Mouse (Mus musculus): ENCODE results near the gene Miox.

Gene Miox

GRCm38 (mm10) chr15:89334271-89334670 lies at the start of gene Miox:
TSS of gene Miox (plus strand) at chr15:89334398.
- DNase-seq (ENCODE audit: extremely low read depth, insufficient read length, low spot score): no peak

- no peak for DNase-seq (ENCODE audit: extremely low read depth, insufficient read length, low spot score)
Observed at GRCm38 (mm10) chr15:89285004-89285403, 49.2 kb upstream of the Miox start.

- no peak for DNase-seq (ENCODE audit: extremely low read depth, insufficient read length, low spot score)
Observed at GRCm38 (mm10) chr15:89285478-89285877, 48.7 kb upstream of the Miox start.

- DNase-seq (ENCODE audit: extremely low read depth, insufficient read length, low spot score): no peak
Observed at GRCm38 (mm10) chr15:89286114-89286513, 48.1 kb upstream of the Miox start.

- DNase-seq (ENCODE audit: extremely low read depth, insufficient read length, low spot score): no peak
Observed at GRCm38 (mm10) chr15:89286582-89286981, 47.6 kb upstream of the Miox start.

GRCm38 (mm10) chr15:89288227-89288767 lies 45.9 kb upstream of the Miox start:
- no peak for DNase-seq (ENCODE audit: extremely low read depth, insufficient read length, low spot score)

GRCm38 (mm10) chr15:89289455-89289854 lies 44.7 kb upstream of the Miox start:
- no peak for DNase-seq (ENCODE audit: extremely low read depth, insufficient read length, low spot score)

GRCm38 (mm10) chr15:89291521-89291920 lies 42.7 kb upstream of the Miox start:
- no peak for DNase-seq (ENCODE audit: extremely low read depth, insufficient read length, low spot score)

GRCm38 (mm10) chr15:89292795-89293194 lies 41.4 kb upstream of the Miox start:
- DNase-seq (ENCODE audit: extremely low read depth, insufficient read length, low spot score): no peak

GRCm38 (mm10) chr15:89293778-89294177 lies 40.4 kb upstream of the Miox start:
- no peak for DNase-seq (ENCODE audit: extremely low read depth, insufficient read length, low spot score)

- no peak for DNase-seq (ENCODE audit: extremely low read depth, insufficient read length, low spot score)
Observed at GRCm38 (mm10) chr15:89295580-89296165, 38.5 kb upstream of the Miox start.

- no peak for DNase-seq (ENCODE audit: extremely low read depth, insufficient read length, low spot score)
Observed at GRCm38 (mm10) chr15:89296465-89296864, 37.7 kb upstream of the Miox start.

- DNase-seq (ENCODE audit: extremely low read depth, insufficient read length, low spot score): no peak
Observed at GRCm38 (mm10) chr15:89297695-89298094, 36.5 kb upstream of the Miox start.

- no peak for DNase-seq (ENCODE audit: extremely low read depth, insufficient read length, low spot score)
Observed at GRCm38 (mm10) chr15:89300180-89300579, 34.0 kb upstream of the Miox start.

- no peak for DNase-seq (ENCODE audit: extremely low read depth, insufficient read length, low spot score)
Observed at GRCm38 (mm10) chr15:89300600-89300999, 33.6 kb upstream of the Miox start.

- no peak for DNase-seq (ENCODE audit: extremely low read depth, insufficient read length, low spot score)
Observed at GRCm38 (mm10) chr15:89305966-89306365, 28.2 kb upstream of the Miox start.

GRCm38 (mm10) chr15:89307461-89307860 lies 26.7 kb upstream of the Miox start:
- DNase-seq (ENCODE audit: extremely low read depth, insufficient read length, low spot score): no peak

- no peak for DNase-seq (ENCODE audit: extremely low read depth, insufficient read length, low spot score)
Observed at GRCm38 (mm10) chr15:89308406-89309139, 25.6 kb upstream of the Miox start.

GRCm38 (mm10) chr15:89309962-89310498 lies 24.2 kb upstream of the Miox start:
- peak; percentile 73 for DNase-seq (ENCODE audit: extremely low read depth, insufficient read length, low spot score)

- DNase-seq (ENCODE audit: extremely low read depth, insufficient read length, low spot score): no peak
Observed at GRCm38 (mm10) chr15:89313359-89313758, 20.8 kb upstream of the Miox start.

- DNase-seq (ENCODE audit: extremely low read depth, insufficient read length, low spot score): no peak
Observed at GRCm38 (mm10) chr15:89314107-89314506, 20.1 kb upstream of the Miox start.
